Mouse (Mus musculus): ENCODE measurements at regions not wholly inside any gene's neighbourhood (a gene's known extent, or its start where the extent isn't known, plus 50 kb on each side); places are given as distances from the start of the nearest gene placed in this dataset.

DNA sequence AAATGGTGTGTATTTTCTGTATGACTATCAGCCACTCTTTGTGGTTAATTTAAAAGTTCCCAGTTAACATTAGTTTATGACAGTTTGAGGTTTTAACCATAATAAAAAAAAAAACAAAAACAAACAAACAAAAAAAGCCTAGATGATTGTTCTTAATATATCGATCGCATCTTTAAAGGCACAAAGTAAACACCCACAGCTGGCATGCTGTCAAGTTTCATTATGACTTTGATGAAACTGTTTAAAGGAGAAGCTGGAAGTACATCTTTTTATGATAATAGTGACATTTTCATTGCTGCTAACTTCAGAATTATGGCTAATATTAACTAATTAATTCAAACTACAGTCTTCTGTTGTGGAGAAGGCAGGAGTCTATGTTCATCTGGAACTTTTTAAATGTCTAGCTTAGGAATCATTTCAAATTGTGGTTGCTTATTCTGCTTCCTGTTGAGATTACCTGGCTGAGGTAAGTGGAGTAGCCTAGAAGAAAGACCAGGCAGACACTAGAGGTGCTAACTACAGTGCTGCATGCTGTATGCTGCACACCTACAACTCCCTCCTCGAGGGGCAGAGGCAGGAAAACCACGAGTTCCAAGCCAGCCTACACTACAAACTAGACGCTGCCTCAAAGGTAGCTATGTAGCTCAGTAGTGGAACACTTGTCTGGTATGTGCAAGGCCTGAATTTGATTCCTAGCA, 591.9 kb downstream of the Zfp706 start:
- TF ChIP-seq CTCF (conservative IDR thresholded peaks at IDR 0.05; ENCODE audit: insufficient read depth, insufficient read length, low read depth, low read length): no peak
- no peak for TF ChIP-seq POLR2A (IDR thresholded peaks at IDR 0.05; ENCODE audit: low read depth, low read length)

Data from kidney, adult 2 months (tissue).